Mouse (Mus musculus) ES-E14 (cell line): ENCODE data around the gene Lypd6.

Source experiments
- HCFC1 ChIP-seq: IDR thresholded peaks from 2 replicates; pipeline ENCODE4 v1.6.1; 2012; ENCODE audit warnings: low read length, inconsistent platforms, borderline replicate concordance; ENCODE audit not compliant: insufficient read depth
- MAFK ChIP-seq: IDR thresholded peaks from 2 replicates; pipeline ENCODE4 v1.6.1; 2014; ENCODE audit warnings: mild to moderate bottlenecking, low read depth, low read length, inconsistent platforms; ENCODE audit not compliant: insufficient read depth
- ZC3H11A ChIP-seq: IDR thresholded peaks from 2 replicates; pipeline ENCODE4 v1.6.1; 2012; ENCODE audit warnings: low read depth, mild to moderate bottlenecking, inconsistent platforms, low read length, borderline replicate concordance

DNA sequence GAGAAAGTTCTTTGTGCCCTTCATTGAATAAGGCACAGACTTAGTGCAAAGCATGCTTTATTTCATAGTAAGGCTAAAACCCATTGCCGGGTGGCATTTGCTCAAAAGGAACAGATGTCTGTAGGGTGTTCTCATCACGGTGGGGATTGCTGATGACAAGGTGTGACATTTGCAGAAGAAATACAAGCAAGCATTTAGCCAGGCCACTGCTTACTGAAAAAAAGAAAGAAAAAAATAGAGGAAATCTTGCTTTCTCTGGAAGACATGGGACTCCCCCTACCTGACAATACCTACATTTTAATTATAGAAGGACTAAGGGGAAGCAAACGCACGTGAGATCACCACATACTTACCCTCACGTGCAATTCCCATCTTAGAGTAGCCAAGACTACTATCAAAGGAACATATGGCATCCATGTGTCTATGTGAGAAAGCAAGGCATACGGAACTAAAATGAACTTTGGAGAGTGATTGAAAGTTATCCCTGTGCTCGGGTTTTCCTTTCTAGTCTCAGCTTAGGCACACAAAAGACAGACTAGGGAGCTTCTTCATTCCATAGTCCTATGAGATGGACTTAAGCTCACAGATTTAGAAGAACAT is 21.3 kb upstream of the Lypd6 start:
- TF ChIP-seq ZC3H11A (no peak), HCFC1 (no peak), MAFK (no peak)
